In the genomic region with DNA sequence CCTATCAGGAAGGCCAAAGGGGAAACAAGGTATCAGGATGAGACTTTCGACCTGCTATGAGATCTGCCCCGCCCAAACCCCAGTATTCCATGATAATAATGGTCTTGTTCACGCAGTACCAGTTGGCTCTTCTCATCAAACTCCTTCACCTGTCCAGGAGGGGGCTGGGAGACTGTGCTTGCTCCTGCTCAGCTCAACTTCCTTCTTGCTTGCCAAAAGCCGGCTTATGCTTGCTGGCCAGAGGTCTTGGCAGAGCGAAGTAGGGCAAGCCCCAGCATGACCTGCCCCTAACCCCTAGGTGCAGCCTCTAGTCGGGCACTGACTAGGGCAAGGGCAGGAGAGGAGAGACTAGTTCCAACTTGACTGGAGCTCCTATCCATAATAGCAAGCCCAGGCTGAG, we compare ENCODE assay signal across 16 mouse cellular contexts.
DNase-seq lines count a peak whose midpoint lies in the region; ATAC-seq and TF ChIP-seq lines count a peak whose summit lies in the region.
"Had no signal": no experiment of that assay in that cellular context is flagged by ENCODE, and none has a peak within 500 bp of the region (broad histone marks: within the 10 kb centered on the region; RNA-seq: fewer than 3 reads in every experiment).

No protein-coding gene starts in this region.

- H3K27me3 ChIP-seq in kidney, adult 2 months (replicated peaks; ENCODE audit: control insufficient read depth, insufficient read depth, low read length), result no peaks in the 10 kb centered on the region
- no peaks in the 10 kb centered on the region for H3K27me3 ChIP-seq in intestine, embryonic 16.5 days (replicated peaks; ENCODE audit: control insufficient read depth, insufficient read depth, low read length)
- H3K27me3 ChIP-seq: forebrain, embryonic 12.5 days; kidney, embryonic 15.5 days; liver, embryonic 12.5 days had no signal

- H3K4me3 ChIP-seq in kidney, adult 2 months (ENCODE audit: insufficient read depth, low read depth, low read length), result no peak overlapping the region
- H3K4me3 ChIP-seq in intestine, embryonic 16.5 days (ENCODE audit: low read length), result no peak overlapping the region
- H3K4me3 ChIP-seq: forebrain, embryonic 12.5 days; kidney, embryonic 15.5 days; liver, embryonic 12.5 days; midbrain, embryonic 10.5 days had no signal

- peaks cover 19% of the 10 kb centered on the region for H3K4me1 ChIP-seq in kidney, adult 2 months (ENCODE audit: control insufficient read depth, insufficient read depth, low read length)
- H3K4me1 ChIP-seq in intestine, embryonic 16.5 days (ENCODE audit: control insufficient read depth, insufficient read depth, low read length), result peaks cover 23% of the 10 kb centered on the region

- no peak overlapping the region for H3K27ac ChIP-seq in kidney, adult 2 months (ENCODE audit: insufficient read depth, low read depth, low read length)
- H3K27ac ChIP-seq in intestine, embryonic 16.5 days (ENCODE audit: low read length), result no peak overlapping the region
- H3K27ac ChIP-seq: forebrain, embryonic 12.5 days; hindbrain, embryonic 14.5 days; kidney, embryonic 15.5 days; liver, embryonic 12.5 days; midbrain, embryonic 10.5 days had no signal

- no peak overlapping the region for H3K4me2 ChIP-seq in intestine, embryonic 16.5 days (ENCODE audit: low read depth, low read length)
- H3K4me2 ChIP-seq: forebrain, embryonic 12.5 days; hindbrain, embryonic 14.5 days; kidney, embryonic 15.5 days; liver, embryonic 12.5 days had no signal

- peak; percentile 24 for ATAC-seq in intestine, embryonic 16.5 days
- ATAC-seq: CD4-positive, CD25-positive, alpha-beta regulatory T cell, adult 4 months; liver, embryonic 12.5 days had no signal

- no peaks in the 10 kb centered on the region for H3K36me3 ChIP-seq in kidney, adult 2 months (ENCODE audit: control insufficient read depth, insufficient read depth, low read length)
- no peaks in the 10 kb centered on the region for H3K36me3 ChIP-seq in intestine, embryonic 16.5 days (ENCODE audit: control insufficient read depth, insufficient read depth, low read length)
- H3K36me3 ChIP-seq: forebrain, embryonic 12.5 days; kidney, embryonic 15.5 days; liver, embryonic 12.5 days; midbrain, embryonic 10.5 days had no signal

- DNase-seq in gastrocnemius, adult 18-20 months (ENCODE audit: low spot score), result peak; percentile 65
- no peak for DNase-seq in gastrocnemius, postnatal 4 days (ENCODE audit: low spot score in 2 of 2)
- peak; percentile 33 for DNase-seq in kidney, adult 2 months
- no peak for DNase-seq in kidney, postnatal 4 days
- DNase-seq in gastrocnemius, adult 8-10 months (ENCODE audit: low spot score in 2 of 2), result peak; percentile 24 to 50
- DNase-seq in retina, embryonic 14.5 days (ENCODE audit: low spot score), result no peak
- no peak for DNase-seq in left cerebral cortex, adult 9 months (ENCODE audit: low spot score in 2 of 2)
- DNase-seq: lung, postnatal 10 days; thymus, postnatal 14 days had no signal

- H3K9me3 ChIP-seq in intestine, embryonic 16.5 days (ENCODE audit: control insufficient read depth, low read length), result no peaks in the 10 kb centered on the region
- H3K9me3 ChIP-seq: forebrain, embryonic 12.5 days; kidney, embryonic 15.5 days; liver, embryonic 12.5 days; midbrain, embryonic 10.5 days had no signal

- H3K9ac ChIP-seq in intestine, embryonic 16.5 days (ENCODE audit: low read depth, low read length), result no peak overlapping the region
- H3K9ac ChIP-seq: forebrain, embryonic 12.5 days; hindbrain, embryonic 14.5 days; kidney, embryonic 15.5 days; liver, embryonic 12.5 days had no signal

- TF ChIP-seq CTCF in kidney, adult 2 months (conservative IDR thresholded peaks at IDR 0.05; ENCODE audit: insufficient read depth, insufficient read length, low read depth, low read length), result 0 out of 2 replicates have a peak, but pooled peaks have one; percentile 7

- WGBS in kidney, adult 2 months, result 69% methylated on average over 6 of the region's 6 CpGs
- 62% methylated on average over 6 of the region's 6 CpGs for WGBS in intestine, embryonic 16.5 days

- TF ChIP-seq POLR2A in kidney, adult 2 months (IDR thresholded peaks at IDR 0.05; ENCODE audit: low read depth, low read length), result no peak

Comparison
In these comparisons a context has a peak if more than half of its experiments do, and no peak if none do; other contexts are left out.
1. DNase-seq: peak in gastrocnemius, adult 18-20 months (single experiment), kidney, adult 2 months (single experiment) and gastrocnemius, adult 8-10 months (2 of 2); none in gastrocnemius, postnatal 4 days (0 of 2), kidney, postnatal 4 days (0 of 2), retina, embryonic 14.5 days (single experiment) and left cerebral cortex, adult 9 months (0 of 2).